Mouse (Mus musculus): ENCODE results near the gene Kdelr1. TPM values are rescaled to one million over a fixed set of nuclear protein-coding genes. Genes with fewer than 3 reads are reported as not detected.

The Kdelr1 gene
- polyA plus RNA-seq, 1 experiment from 2014 or later: 81.3 TPM

GRCm38 (mm10) chr7:45856950-45857901 lies 15.3 kb upstream of the Kdelr1 start:
- peak overlapping the region; percentile 63 for H3K4me2 ChIP-seq (ENCODE audit: low read length)
- H3K9ac ChIP-seq (ENCODE audit: low read depth, low read length): peak overlapping the region; percentile 14; the same call in 1 of the 2 replicates
- H3K4me1 ChIP-seq (replicated peaks; ENCODE audit: insufficient read depth, low read length): 0 out of 2 replicates have a peak, but pooled peaks cover 6% of the 10 kb centered on the region
- no peaks in the 10 kb centered on the region for H3K9me3 ChIP-seq (replicated peaks; ENCODE audit: low read length)
- H3K27me3 ChIP-seq (ENCODE audit: insufficient read depth, low read length): 0 out of 2 replicates have a peak, but pooled peaks cover 4% of the 10 kb centered on the region
- H3K4me3 ChIP-seq (replicated peaks; ENCODE audit: low read depth, low read length): peak overlapping the region; percentile 25
- WGBS: 5% methylated on average over 29 of the region's 30 CpGs
- TF ChIP-seq CTCF (IDR thresholded peaks at IDR 0.05; ENCODE audit: low read depth): no peak
- no peaks in the 10 kb centered on the region for H3K36me3 ChIP-seq (ENCODE audit: insufficient read depth, low read length)
- H3K27ac ChIP-seq: no peak overlapping the region
- ATAC-seq (replicated peaks; ENCODE audit: low FRiP score, low read depth) (peak; percentile 14; the same call in 1 of the 2 replicates), DNase-seq (ENCODE audit: low spot score) (no peak)

- Histone ChIP-seq H3K36me3 (ENCODE audit: insufficient read depth, low read length) (no peaks in the 10 kb centered on the region), H3K9ac (ENCODE audit: low read depth, low read length) (no peak overlapping the region), H3K4me1 (replicated peaks; ENCODE audit: insufficient read depth, low read length) (0 out of 2 replicates have a peak, but pooled peaks cover 6% of the 10 kb centered on the region), H3K9me3 (replicated peaks; ENCODE audit: low read length) (no peaks in the 10 kb centered on the region), H3K4me2 (ENCODE audit: low read length) (no peak overlapping the region), H3K27me3 (ENCODE audit: insufficient read depth, low read length) (0 out of 2 replicates have a peak, but pooled peaks cover 4% of the 10 kb centered on the region), H3K27ac (no peak overlapping the region), H3K4me3 (replicated peaks; ENCODE audit: low read depth, low read length) (no peak overlapping the region)
- TF ChIP-seq CTCF (IDR thresholded peaks at IDR 0.05; ENCODE audit: low read depth): no peak
- no peak for DNase-seq (ENCODE audit: low spot score)
- no peak for ATAC-seq (replicated peaks; ENCODE audit: low FRiP score, low read depth)
- WGBS: 55% methylated on average over 4 of the region's 4 CpGs
Observed at GRCm38 (mm10) chr7:45859008-45859407, 13.6 kb upstream of the Kdelr1 start.

DNA sequence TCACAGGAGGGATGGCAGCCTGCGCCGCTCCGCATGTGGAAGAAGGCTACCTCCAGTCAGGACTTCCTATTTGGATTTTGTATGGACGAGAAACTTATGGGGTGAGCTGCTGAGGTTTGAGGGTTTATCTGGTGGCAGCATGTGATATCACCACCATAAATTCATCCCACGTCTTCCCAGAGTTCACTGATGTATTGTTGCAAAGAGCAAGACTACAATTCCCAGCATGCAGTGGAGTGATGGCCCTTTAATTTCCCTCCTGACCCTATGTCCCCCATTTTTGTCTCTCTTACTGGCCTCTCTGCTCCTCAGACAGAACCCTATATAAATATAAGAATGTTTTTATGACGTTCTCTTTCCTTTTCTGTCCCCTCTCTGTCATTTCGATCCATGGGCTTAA lies 9.8 kb upstream of the Kdelr1 start:
- 86% methylated on average over 7 of the region's 7 CpGs for WGBS

GRCm38 (mm10) chr7:45864435-45864834 lies 8.1 kb upstream of the Kdelr1 start:
- DNase-seq (ENCODE audit: low spot score) (no peak), ATAC-seq (replicated peaks; ENCODE audit: low FRiP score, low read depth) (no peak)
- Histone ChIP-seq H3K9me3 (replicated peaks; ENCODE audit: low read length) (no peaks in the 10 kb centered on the region), H3K9ac (ENCODE audit: low read depth, low read length) (no peak overlapping the region), H3K27me3 (ENCODE audit: insufficient read depth, low read length) (peaks cover 8% of the 10 kb centered on the region), H3K36me3 (ENCODE audit: insufficient read depth, low read length) (no peaks in the 10 kb centered on the region), H3K4me2 (ENCODE audit: low read length) (no peak overlapping the region), H3K4me3 (replicated peaks; ENCODE audit: low read depth, low read length) (no peak overlapping the region), H3K4me1 (replicated peaks; ENCODE audit: insufficient read depth, low read length) (0 out of 2 replicates have a peak, but pooled peaks cover 6% of the 10 kb centered on the region), H3K27ac (no peak overlapping the region)
- 58% methylated on average over 3 of the region's 3 CpGs for WGBS
- TF ChIP-seq CTCF (IDR thresholded peaks at IDR 0.05; ENCODE audit: low read depth): no peak

More for the DNA sequence above, 9.8 kb upstream of the Kdelr1 start:
- H3K9ac ChIP-seq (ENCODE audit: low read depth, low read length): no peak overlapping the region
- H3K4me1 ChIP-seq (replicated peaks; ENCODE audit: insufficient read depth, low read length): 0 out of 2 replicates have a peak, but pooled peaks cover 1% of the 10 kb centered on the region
- no peak overlapping the region for H3K4me2 ChIP-seq (ENCODE audit: low read length)
- ATAC-seq (replicated peaks; ENCODE audit: low FRiP score, low read depth) (no peak), DNase-seq (ENCODE audit: low spot score) (no peak)
- no peaks in the 10 kb centered on the region for H3K9me3 ChIP-seq (replicated peaks; ENCODE audit: low read length)
- TF ChIP-seq CTCF (IDR thresholded peaks at IDR 0.05; ENCODE audit: low read depth): no peak
- H3K27ac ChIP-seq: no peak overlapping the region
- no peaks in the 10 kb centered on the region for H3K36me3 ChIP-seq (ENCODE audit: insufficient read depth, low read length)
- no peak overlapping the region for H3K4me3 ChIP-seq (replicated peaks; ENCODE audit: low read depth, low read length)
- 0 out of 2 replicates have a peak, but pooled peaks cover 4% of the 10 kb centered on the region for H3K27me3 ChIP-seq (ENCODE audit: insufficient read depth, low read length)

- ATAC-seq (replicated peaks; ENCODE audit: low FRiP score, low read depth) (peak; percentile 77), DNase-seq (ENCODE audit: low spot score) (peak; percentile 96)
- 1% methylated on average over 110 of the region's 117 CpGs for WGBS
- Histone ChIP-seq H3K4me3 (replicated peaks; ENCODE audit: low read depth, low read length) (peak overlapping the region; percentile 77), H3K36me3 (ENCODE audit: insufficient read depth, low read length) (no peaks in the 10 kb centered on the region), H3K9ac (ENCODE audit: low read depth, low read length) (peak overlapping the region; percentile 84), H3K27ac (peak overlapping the region; percentile 76), H3K4me2 (ENCODE audit: low read length) (peak overlapping the region; percentile 91), H3K9me3 (replicated peaks; ENCODE audit: low read length) (no peaks in the 10 kb centered on the region), H3K4me1 (replicated peaks; ENCODE audit: insufficient read depth, low read length) (peaks cover 18% of the 10 kb centered on the region; the same call in 1 of the 2 replicates), H3K27me3 (ENCODE audit: insufficient read depth, low read length) (peaks cover 16% of the 10 kb centered on the region)
- TF ChIP-seq CTCF (IDR thresholded peaks at IDR 0.05; ENCODE audit: low read depth): no peak
Observed at GRCm38 (mm10) chr7:45865925-45866910, 6.4 kb upstream of the Kdelr1 start.

Measured in kidney, postnatal 0 days (tissue).